Mouse (Mus musculus) thymus, adult 2 months (tissue): ENCODE measurements around the gene Npy5r.

Experiments
- CTCF ChIP-seq: fragments of 200-500 bp; IDR thresholded peaks from 2 replicates; pipeline ENCODE4 v1.5.1; 2012; ENCODE audit warnings: mild to moderate bottlenecking, control low read depth, low read length, moderate library complexity, borderline replicate concordance; ENCODE audit not compliant: control insufficient read depth, poor library complexity, insufficient read depth; ENCODE audit errors: extremely low read depth
- POLR2A ChIP-seq: fragments of 200-500 bp; IDR thresholded peaks from 2 replicates; pipeline ENCODE4 v1.6.1; 2012; ENCODE audit warnings: mild to moderate bottlenecking, low read length, control low read depth, moderate library complexity; ENCODE audit not compliant: control insufficient read depth, poor library complexity, insufficient read depth; ENCODE audit errors: extremely low read depth

DNA sequence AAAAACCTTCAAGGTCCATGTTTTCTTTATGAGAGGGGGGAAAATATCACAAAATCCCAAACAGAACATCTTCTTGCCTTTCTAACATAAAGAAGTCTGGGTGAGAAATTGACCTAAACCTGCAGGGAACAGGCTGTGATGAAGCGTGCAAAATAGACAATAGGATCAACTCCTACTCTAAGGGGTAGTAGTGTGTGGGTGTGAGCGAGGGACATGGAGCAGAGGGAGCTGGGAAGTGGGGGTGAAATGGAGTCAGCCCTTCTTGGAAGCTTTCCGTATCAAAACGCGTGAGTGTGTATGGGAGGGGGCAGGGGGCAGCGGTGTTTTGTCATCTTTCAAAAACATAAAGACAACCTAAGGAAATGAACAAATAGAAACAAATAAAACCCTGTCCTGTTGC is 467 bp upstream of the Npy5r start:
- TF ChIP-seq POLR2A (no peak), CTCF (no peak)
